Mouse (Mus musculus): ENCODE measurements around the gene Masp1. TPM values are rescaled to one million over a fixed set of nuclear protein-coding genes. Genes with fewer than 3 reads are reported as not detected.

Gene Masp1
- polyA plus RNA-seq, 1 experiment: 0.80 TPM

DNA sequence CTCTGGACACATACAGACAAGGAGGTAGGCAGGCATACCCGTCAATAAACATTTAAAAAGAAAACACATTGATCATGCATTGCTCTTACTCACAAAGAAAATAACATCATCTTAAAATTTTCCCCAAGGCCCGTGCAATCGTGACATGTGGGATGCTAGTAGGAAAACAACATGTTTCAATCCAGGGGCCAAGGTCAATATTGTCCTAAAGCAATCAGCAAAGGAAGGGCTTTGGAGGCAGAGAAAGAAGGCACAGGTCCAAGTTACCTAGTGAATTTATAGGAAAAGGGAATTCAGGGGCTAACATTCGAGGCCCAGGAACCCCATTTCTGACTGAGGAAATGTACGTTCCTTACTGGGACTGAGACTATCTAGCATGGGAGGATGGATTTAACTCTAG is 3.4 kb downstream of the Masp1 start:
- no peak for TF ChIP-seq POLR2A (IDR thresholded peaks at IDR 0.05; ENCODE audit: control insufficient read depth, extremely low read depth, insufficient read depth, low read length, poor library complexity)
- no peak for TF ChIP-seq CTCF (IDR thresholded peaks at IDR 0.05; ENCODE audit: borderline replicate concordance, control insufficient read depth, extremely low read depth, insufficient read depth, low read length, poor library complexity)
- Histone ChIP-seq H3K27ac (ENCODE audit: control insufficient read depth, insufficient read depth, low read length) (no peak overlapping the region), H3K4me3 (ENCODE audit: control insufficient read depth, insufficient read depth, low read length) (no peak overlapping the region), H3K4me1 (replicated peaks; ENCODE audit: control insufficient read depth, insufficient read depth, low read length) (peaks cover 3% of the 10 kb centered on the region; the same call in 1 of the 2 replicates), H3K27me3 (ENCODE audit: control insufficient read depth, insufficient read depth, low read length) (no peaks in the 10 kb centered on the region), H3K36me3 (ENCODE audit: control insufficient read depth, insufficient read depth, low read length) (no peaks in the 10 kb centered on the region)
- 94% methylated on average over 5 of the region's 5 CpGs for WGBS
- no peak for DNase-seq

GRCm38 (mm10) chr16:23516606-23517005 is 4.0 kb downstream of the Masp1 start:
- DNase-seq: no peak
- no peaks in the 10 kb centered on the region for H3K27me3 ChIP-seq (ENCODE audit: control insufficient read depth, insufficient read depth, low read length)

GRCm38 (mm10) chr16:23515766-23516165 is 4.8 kb downstream of the Masp1 start:
- no peaks in the 10 kb centered on the region for H3K27me3 ChIP-seq (ENCODE audit: control insufficient read depth, insufficient read depth, low read length)
- TF ChIP-seq POLR2A (IDR thresholded peaks at IDR 0.05; ENCODE audit: control insufficient read depth, extremely low read depth, insufficient read depth, low read length, poor library complexity) (no peak), CTCF (IDR thresholded peaks at IDR 0.05; ENCODE audit: borderline replicate concordance, control insufficient read depth, extremely low read depth, insufficient read depth, low read length, poor library complexity) (no peak)
- no peak overlapping the region for H3K4me3 ChIP-seq (ENCODE audit: control insufficient read depth, insufficient read depth, low read length)
- no peaks in the 10 kb centered on the region for H3K36me3 ChIP-seq (ENCODE audit: control insufficient read depth, insufficient read depth, low read length)
- H3K4me1 ChIP-seq (replicated peaks; ENCODE audit: control insufficient read depth, insufficient read depth, low read length): peaks cover 3% of the 10 kb centered on the region; the same call in 1 of the 2 replicates
- WGBS: 99% methylated on average over 3 of the region's 3 CpGs
- H3K27ac ChIP-seq (ENCODE audit: control insufficient read depth, insufficient read depth, low read length): no peak overlapping the region
- no peak for DNase-seq

More at GRCm38 (mm10) chr16:23516606-23517005, 4.0 kb downstream of the Masp1 start:
- peaks cover 3% of the 10 kb centered on the region; the same call in 1 of the 2 replicates for H3K4me1 ChIP-seq (replicated peaks; ENCODE audit: control insufficient read depth, insufficient read depth, low read length)
- no peaks in the 10 kb centered on the region for H3K36me3 ChIP-seq (ENCODE audit: control insufficient read depth, insufficient read depth, low read length)
- 82% methylated on average over 2 of the region's 2 CpGs for WGBS
- H3K27ac ChIP-seq (ENCODE audit: control insufficient read depth, insufficient read depth, low read length): no peak overlapping the region
- no peak overlapping the region for H3K4me3 ChIP-seq (ENCODE audit: control insufficient read depth, insufficient read depth, low read length)
- TF ChIP-seq POLR2A (IDR thresholded peaks at IDR 0.05; ENCODE audit: control insufficient read depth, extremely low read depth, insufficient read depth, low read length, poor library complexity) (no peak), CTCF (IDR thresholded peaks at IDR 0.05; ENCODE audit: borderline replicate concordance, control insufficient read depth, extremely low read depth, insufficient read depth, low read length, poor library complexity) (no peak)

GRCm38 (mm10) chr16:23513401-23513800 is 7.2 kb downstream of the Masp1 start:
- Histone ChIP-seq H3K4me3 (ENCODE audit: control insufficient read depth, insufficient read depth, low read length) (no peak overlapping the region), H3K4me1 (replicated peaks; ENCODE audit: control insufficient read depth, insufficient read depth, low read length) (no peaks in the 10 kb centered on the region), H3K27ac (ENCODE audit: control insufficient read depth, insufficient read depth, low read length) (no peak overlapping the region), H3K36me3 (ENCODE audit: control insufficient read depth, insufficient read depth, low read length) (no peaks in the 10 kb centered on the region), H3K27me3 (ENCODE audit: control insufficient read depth, insufficient read depth, low read length) (no peaks in the 10 kb centered on the region)
- no peak for DNase-seq
- TF ChIP-seq CTCF (IDR thresholded peaks at IDR 0.05; ENCODE audit: borderline replicate concordance, control insufficient read depth, extremely low read depth, insufficient read depth, low read length, poor library complexity): no peak
- TF ChIP-seq POLR2A (IDR thresholded peaks at IDR 0.05; ENCODE audit: control insufficient read depth, extremely low read depth, insufficient read depth, low read length, poor library complexity): no peak
- 98% methylated on average over 1 of the region's 1 CpGs for WGBS

- Histone ChIP-seq H3K27ac (ENCODE audit: control insufficient read depth, insufficient read depth, low read length) (no peak overlapping the region), H3K4me1 (replicated peaks; ENCODE audit: control insufficient read depth, insufficient read depth, low read length) (no peaks in the 10 kb centered on the region)
- WGBS: 89% methylated on average over 4 of the region's 4 CpGs
Observed at GRCm38 (mm10) chr16:23511166-23511935, 9.3 kb downstream of the Masp1 start.

GRCm38 (mm10) chr16:23505904-23506687 is 14.5 kb downstream of the Masp1 start:
- TF ChIP-seq CTCF (IDR thresholded peaks at IDR 0.05; ENCODE audit: borderline replicate concordance, control insufficient read depth, extremely low read depth, insufficient read depth, low read length, poor library complexity): no peak
- H3K4me1 ChIP-seq (replicated peaks; ENCODE audit: control insufficient read depth, insufficient read depth, low read length): no peaks in the 10 kb centered on the region
- WGBS: 75% methylated on average over 11 of the region's 11 CpGs
- H3K36me3 ChIP-seq (ENCODE audit: control insufficient read depth, insufficient read depth, low read length): no peaks in the 10 kb centered on the region
- H3K4me3 ChIP-seq (ENCODE audit: control insufficient read depth, insufficient read depth, low read length): no peak overlapping the region
- no peaks in the 10 kb centered on the region for H3K27me3 ChIP-seq (ENCODE audit: control insufficient read depth, insufficient read depth, low read length)
- DNase-seq: no peak
- H3K27ac ChIP-seq (ENCODE audit: control insufficient read depth, insufficient read depth, low read length): no peak overlapping the region

More at GRCm38 (mm10) chr16:23511166-23511935, 9.3 kb downstream of the Masp1 start:
- no peak for DNase-seq
- TF ChIP-seq CTCF (IDR thresholded peaks at IDR 0.05; ENCODE audit: borderline replicate concordance, control insufficient read depth, extremely low read depth, insufficient read depth, low read length, poor library complexity) (no peak), POLR2A (IDR thresholded peaks at IDR 0.05; ENCODE audit: control insufficient read depth, extremely low read depth, insufficient read depth, low read length, poor library complexity) (no peak)
- Histone ChIP-seq H3K27me3 (ENCODE audit: control insufficient read depth, insufficient read depth, low read length) (no peaks in the 10 kb centered on the region), H3K36me3 (ENCODE audit: control insufficient read depth, insufficient read depth, low read length) (no peaks in the 10 kb centered on the region), H3K4me3 (ENCODE audit: control insufficient read depth, insufficient read depth, low read length) (no peak overlapping the region)

Measured in thymus, adult 2 months (tissue).